Mouse (Mus musculus) lung, adult 2 months (tissue): Measurements from ENCODE around the gene Lars2.

Source experiments
- CTCF ChIP-seq: fragments of 200-500 bp; IDR thresholded peaks from 2 replicates; pipeline ENCODE4 v1.5.1; 2011; ENCODE audit warnings: mild to moderate bottlenecking, low read length, control low read depth; ENCODE audit not compliant: insufficient read depth
- POLR2A ChIP-seq: fragments of 200-500 bp; IDR thresholded peaks from 2 replicates; pipeline ENCODE4 v1.6.1; 2011; ENCODE audit warnings: low read depth, mild to moderate bottlenecking, control low read depth, low read length, borderline replicate concordance; ENCODE audit errors: extremely low read depth

DNA sequence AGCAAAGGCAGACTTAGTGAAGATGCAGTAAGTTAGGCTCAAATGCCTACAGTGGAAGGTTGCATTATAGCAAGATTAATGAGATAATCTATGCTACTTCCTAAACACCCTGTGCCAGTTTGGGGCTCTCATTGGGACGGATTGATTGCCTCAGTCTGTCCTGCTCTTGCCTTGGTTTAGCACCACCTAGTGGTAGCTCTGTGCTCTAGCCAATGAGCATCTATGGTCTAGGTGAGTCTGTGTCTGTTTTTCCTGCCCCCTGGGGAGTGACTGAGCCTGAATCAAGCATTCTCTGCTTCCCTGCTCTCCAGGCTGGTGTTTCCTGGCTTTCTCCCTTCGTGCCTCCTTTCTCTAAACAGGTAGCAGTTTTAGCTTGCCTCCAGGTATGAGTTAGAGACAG is 137.6 kb downstream of the Lars2 start:
- TF ChIP-seq POLR2A = no peak
- peak; percentile 94 for TF ChIP-seq CTCF
